Mouse (Mus musculus): ENCODE measurements at regions not wholly inside any gene's neighbourhood (a gene's known extent, or its start where the extent isn't known, plus 50 kb on each side); places are given as distances from the start of the nearest gene placed in this dataset.

DNA sequence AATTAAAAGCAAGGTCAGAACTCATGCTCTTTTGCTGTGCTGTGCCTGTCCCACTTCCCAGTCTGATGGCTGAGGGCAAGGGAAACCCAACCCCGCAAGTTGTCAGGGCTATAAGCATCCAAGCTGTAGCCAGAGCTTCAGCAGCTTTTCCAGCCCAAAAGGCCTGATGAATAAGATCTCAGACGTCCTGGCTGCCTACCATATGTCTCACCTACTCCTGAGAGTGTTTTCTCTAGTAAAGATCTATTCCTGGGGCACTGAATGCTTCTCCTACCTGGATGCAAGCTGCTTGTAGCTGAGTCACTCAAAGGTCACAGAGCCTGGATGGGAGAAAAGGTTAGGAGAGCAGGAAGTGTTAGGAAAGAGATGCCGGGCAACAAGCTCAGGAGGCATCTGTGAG lies 92.4 kb upstream of the Glrp1 start:
- Histone ChIP-seq H3K27ac (ENCODE audit: low read depth) (no peak overlapping the region), H3K27me3 (replicated peaks; ENCODE audit: control insufficient read depth, insufficient read depth, low read length) (no peaks in the 10 kb centered on the region), H3K4me2 (ENCODE audit: low read length) (no peak overlapping the region), H3K36me3 (ENCODE audit: control insufficient read depth, insufficient read depth, low read length) (no peaks in the 10 kb centered on the region), H3K9ac (ENCODE audit: low read length) (no peak overlapping the region), H3K9me3 (ENCODE audit: control insufficient read depth, low read length) (no peaks in the 10 kb centered on the region), H3K4me1 (replicated peaks; ENCODE audit: control insufficient read depth, insufficient read depth, low read length) (no peaks in the 10 kb centered on the region), H3K4me3 (ENCODE audit: low read depth, low read length) (no peak overlapping the region)
- WGBS: 67% methylated on average over 3 of the region's 3 CpGs
- ATAC-seq (replicated peaks; ENCODE audit: low FRiP score, low TSS enrichment, low read depth) (no peak), DNase-seq (ENCODE audit: low spot score) (no peak)

DNA sequence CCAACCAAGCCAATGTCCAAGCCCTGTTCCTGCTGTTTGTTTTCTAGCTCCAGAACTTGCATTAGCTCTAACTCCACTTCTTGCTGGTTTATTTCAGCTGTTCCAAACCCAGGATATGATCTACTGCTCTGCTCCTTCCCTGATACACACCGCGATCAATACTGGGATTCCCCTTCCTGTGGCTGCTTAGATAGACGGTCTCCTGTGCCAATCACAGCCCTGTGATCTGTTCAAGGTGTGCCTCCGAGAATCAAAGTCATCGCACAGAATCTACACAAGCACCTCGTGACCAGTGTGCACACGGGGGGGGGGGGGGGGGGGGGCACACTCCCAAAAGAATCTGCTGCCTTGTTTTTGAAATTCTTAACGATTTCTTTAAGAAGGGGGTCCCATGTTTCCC lies 91.9 kb upstream of the Glrp1 start:
- H3K4me3 ChIP-seq (ENCODE audit: low read depth, low read length): no peak overlapping the region
- no peaks in the 10 kb centered on the region for H3K4me1 ChIP-seq (replicated peaks; ENCODE audit: control insufficient read depth, insufficient read depth, low read length)
- H3K4me2 ChIP-seq (ENCODE audit: low read length): no peak overlapping the region
- H3K36me3 ChIP-seq (ENCODE audit: control insufficient read depth, insufficient read depth, low read length): no peaks in the 10 kb centered on the region
- no peak for ATAC-seq (replicated peaks; ENCODE audit: low FRiP score, low TSS enrichment, low read depth)
- no peak overlapping the region for H3K9ac ChIP-seq (ENCODE audit: low read length)
- H3K27me3 ChIP-seq (replicated peaks; ENCODE audit: control insufficient read depth, insufficient read depth, low read length): no peaks in the 10 kb centered on the region
- DNase-seq (ENCODE audit: low spot score): no peak
- H3K9me3 ChIP-seq (ENCODE audit: control insufficient read depth, low read length): no peaks in the 10 kb centered on the region
- H3K27ac ChIP-seq (ENCODE audit: low read depth): no peak overlapping the region
- 69% methylated on average over 8 of the region's 8 CpGs for WGBS

DNA sequence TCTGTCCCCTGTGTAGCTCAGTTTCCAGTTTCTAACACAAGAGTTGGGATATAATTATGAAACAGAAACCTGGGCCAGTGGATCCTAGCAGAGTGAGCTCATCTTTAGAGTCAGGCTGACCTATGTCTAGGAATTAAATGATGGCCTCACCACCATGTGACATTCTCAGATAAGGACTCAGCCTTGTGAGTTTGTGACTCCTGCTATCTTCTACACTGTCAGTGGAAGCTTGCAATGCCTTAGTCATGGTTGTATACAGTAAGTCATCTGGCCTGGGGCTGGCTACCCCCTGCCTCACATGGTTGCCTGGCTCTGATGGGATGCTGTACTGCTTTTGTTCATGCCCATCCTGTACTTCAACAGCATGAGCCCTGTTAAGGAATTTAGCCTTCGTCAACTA lies 90.3 kb upstream of the Glrp1 start:
- no peaks in the 10 kb centered on the region for H3K9me3 ChIP-seq (ENCODE audit: control insufficient read depth, low read length)
- WGBS: 72% methylated on average over 1 of the region's 1 CpGs
- no peak overlapping the region for H3K4me3 ChIP-seq (ENCODE audit: low read depth, low read length)
- no peaks in the 10 kb centered on the region for H3K4me1 ChIP-seq (replicated peaks; ENCODE audit: control insufficient read depth, insufficient read depth, low read length)
- no peak overlapping the region for H3K4me2 ChIP-seq (ENCODE audit: low read length)
- DNase-seq (ENCODE audit: low spot score) (no peak), ATAC-seq (replicated peaks; ENCODE audit: low FRiP score, low TSS enrichment, low read depth) (no peak)
- no peaks in the 10 kb centered on the region for H3K36me3 ChIP-seq (ENCODE audit: control insufficient read depth, insufficient read depth, low read length)
- H3K27ac ChIP-seq (ENCODE audit: low read depth): no peak overlapping the region
- H3K9ac ChIP-seq (ENCODE audit: low read length): no peak overlapping the region
- H3K27me3 ChIP-seq (replicated peaks; ENCODE audit: control insufficient read depth, insufficient read depth, low read length): no peaks in the 10 kb centered on the region

DNA sequence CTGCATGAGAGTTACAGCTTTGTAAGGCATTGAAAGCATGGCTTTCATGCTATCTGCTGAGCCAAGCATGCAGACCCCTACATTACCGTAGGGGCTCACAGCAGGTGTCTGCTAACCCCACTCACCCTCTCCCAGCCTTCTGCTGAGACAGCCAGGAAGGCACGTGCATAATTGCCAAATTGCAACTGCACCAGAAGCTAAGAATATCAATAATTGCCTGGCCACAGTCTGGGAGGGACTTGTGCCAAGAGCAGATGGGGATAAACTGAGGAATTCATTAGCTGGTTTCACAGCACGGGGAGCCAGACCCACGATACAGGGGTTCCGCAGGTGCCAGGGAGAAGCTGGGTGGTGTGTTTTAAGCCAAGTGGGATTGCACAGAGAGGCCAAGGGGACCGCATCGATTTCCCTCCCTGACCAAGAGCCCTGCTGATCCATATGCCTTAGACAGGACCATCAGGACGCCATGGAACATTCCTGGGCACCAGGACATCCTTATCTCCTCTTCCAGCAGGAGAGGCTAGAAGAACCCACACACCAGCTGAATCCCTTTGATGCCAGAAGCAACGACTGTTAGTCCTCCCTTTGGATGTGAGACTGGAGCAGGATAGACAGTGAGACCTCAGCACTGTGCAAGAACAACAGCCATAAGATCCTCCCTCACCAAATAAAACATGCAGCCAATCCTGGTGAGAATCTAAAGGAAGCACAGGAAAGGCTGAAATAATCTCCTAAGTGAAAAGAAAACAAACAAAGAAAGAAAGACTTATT lies 84.8 kb upstream of the Glrp1 start:
- Histone ChIP-seq H3K27me3 (replicated peaks; ENCODE audit: control insufficient read depth, insufficient read depth, low read length) (no peaks in the 10 kb centered on the region), H3K27ac (ENCODE audit: low read depth) (no peak overlapping the region), H3K4me1 (replicated peaks; ENCODE audit: control insufficient read depth, insufficient read depth, low read length) (no peaks in the 10 kb centered on the region), H3K4me3 (ENCODE audit: low read depth, low read length) (no peak overlapping the region), H3K36me3 (ENCODE audit: control insufficient read depth, insufficient read depth, low read length) (no peaks in the 10 kb centered on the region), H3K9ac (ENCODE audit: low read length) (no peak overlapping the region), H3K4me2 (ENCODE audit: low read length) (no peak overlapping the region), H3K9me3 (ENCODE audit: control insufficient read depth, low read length) (no peaks in the 10 kb centered on the region)
- ATAC-seq (replicated peaks; ENCODE audit: low FRiP score, low TSS enrichment, low read depth): no peak
- 54% methylated on average over 9 of the region's 9 CpGs for WGBS
- no peak for DNase-seq (ENCODE audit: low spot score)

DNA sequence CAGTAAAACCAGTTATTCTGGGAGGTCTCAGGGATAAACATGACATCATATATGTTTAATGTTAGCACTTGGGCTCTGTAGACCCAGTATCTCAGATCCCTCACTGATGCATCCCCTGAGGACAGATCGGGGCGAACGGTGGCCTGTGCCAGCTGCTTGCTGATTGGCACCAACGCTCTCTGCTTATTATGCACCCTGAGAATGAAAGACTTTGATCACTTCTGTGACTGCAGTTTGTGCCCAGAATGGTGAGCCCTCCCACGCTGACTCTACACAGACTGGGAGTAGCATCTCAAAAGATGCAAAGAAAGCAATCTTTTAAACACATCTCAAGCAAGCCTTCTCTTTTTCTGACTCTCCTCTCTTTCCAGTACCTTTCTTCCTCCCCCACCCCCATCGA lies 82.2 kb upstream of the Glrp1 start:
- WGBS: 85% methylated on average over 6 of the region's 6 CpGs

DNA sequence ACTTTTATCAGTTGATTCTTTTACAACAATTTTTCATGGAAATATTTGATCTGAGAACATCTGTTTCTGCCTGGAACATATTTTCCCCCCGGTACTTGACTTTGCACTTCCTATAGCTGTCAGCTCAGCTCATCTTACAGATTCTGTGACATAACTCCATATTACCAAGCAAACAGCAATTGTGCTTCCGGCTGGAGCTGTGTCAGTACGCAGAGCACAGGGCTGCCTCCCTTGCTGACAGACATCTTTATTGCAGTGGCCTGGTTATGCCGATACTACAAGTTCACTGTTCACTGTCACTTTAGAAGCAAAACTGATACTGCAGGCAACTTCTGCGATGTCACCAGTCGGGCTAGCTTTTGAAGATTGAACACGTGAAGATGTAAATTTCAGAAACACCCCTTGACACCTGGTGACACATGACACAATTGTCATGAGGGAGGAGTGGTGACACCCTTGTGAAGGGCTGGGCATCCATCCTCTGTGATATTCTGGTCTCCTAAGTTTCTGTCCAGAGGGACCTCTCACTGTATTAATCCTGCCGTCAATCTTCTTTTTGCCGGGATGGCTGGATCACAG lies 81.0 kb upstream of the Glrp1 start:
- Histone ChIP-seq H3K9me3 (ENCODE audit: control insufficient read depth, low read length) (no peaks in the 10 kb centered on the region), H3K4me3 (ENCODE audit: low read depth, low read length) (no peak overlapping the region), H3K27me3 (replicated peaks; ENCODE audit: control insufficient read depth, insufficient read depth, low read length) (no peaks in the 10 kb centered on the region), H3K9ac (ENCODE audit: low read length) (no peak overlapping the region), H3K4me1 (replicated peaks; ENCODE audit: control insufficient read depth, insufficient read depth, low read length) (0 out of 2 replicates have a peak, but pooled peaks cover 7% of the 10 kb centered on the region), H3K27ac (ENCODE audit: low read depth) (no peak overlapping the region), H3K36me3 (ENCODE audit: control insufficient read depth, insufficient read depth, low read length) (no peaks in the 10 kb centered on the region), H3K4me2 (ENCODE audit: low read length) (no peak overlapping the region)
- ATAC-seq (replicated peaks; ENCODE audit: low FRiP score, low TSS enrichment, low read depth): no peak
- WGBS: 34% methylated on average over 9 of the region's 9 CpGs
- DNase-seq (ENCODE audit: low spot score): no peak

More for the DNA sequence above, 82.2 kb upstream of the Glrp1 start:
- Histone ChIP-seq H3K27ac (ENCODE audit: low read depth) (no peak overlapping the region), H3K27me3 (replicated peaks; ENCODE audit: control insufficient read depth, insufficient read depth, low read length) (no peaks in the 10 kb centered on the region), H3K4me2 (ENCODE audit: low read length) (no peak overlapping the region), H3K4me3 (ENCODE audit: low read depth, low read length) (no peak overlapping the region), H3K36me3 (ENCODE audit: control insufficient read depth, insufficient read depth, low read length) (no peaks in the 10 kb centered on the region), H3K9me3 (ENCODE audit: control insufficient read depth, low read length) (no peaks in the 10 kb centered on the region), H3K4me1 (replicated peaks; ENCODE audit: control insufficient read depth, insufficient read depth, low read length) (0 out of 2 replicates have a peak, but pooled peaks cover 1% of the 10 kb centered on the region), H3K9ac (ENCODE audit: low read length) (no peak overlapping the region)
- DNase-seq (ENCODE audit: low spot score): no peak
- ATAC-seq (replicated peaks; ENCODE audit: low FRiP score, low TSS enrichment, low read depth): no peak

DNA sequence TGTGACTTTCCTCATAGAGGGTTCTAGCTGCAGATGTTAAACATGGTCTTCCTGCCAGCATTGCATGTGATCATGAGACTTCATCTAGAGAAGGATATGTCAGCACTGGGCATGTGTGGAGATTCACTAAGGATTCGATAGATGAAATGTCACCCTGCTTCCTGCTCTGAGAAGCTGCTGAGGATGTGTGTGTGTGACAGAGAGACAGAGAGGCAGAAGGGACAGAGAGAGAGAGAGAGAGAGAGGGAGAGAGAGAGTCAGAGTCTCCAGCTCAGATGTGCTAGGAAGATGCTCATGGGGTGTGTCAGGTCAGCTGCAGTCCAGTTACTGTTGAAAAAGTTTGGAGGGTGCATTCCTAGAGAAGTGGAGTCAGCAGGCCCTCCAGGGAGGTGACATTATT lies 78.9 kb upstream of the Glrp1 start:
- 77% methylated on average over 1 of the region's 1 CpGs for WGBS
- no peak overlapping the region for H3K27ac ChIP-seq (ENCODE audit: low read depth)
- no peak for DNase-seq (ENCODE audit: low spot score)
- no peaks in the 10 kb centered on the region for H3K9me3 ChIP-seq (ENCODE audit: control insufficient read depth, low read length)
- no peak overlapping the region for H3K9ac ChIP-seq (ENCODE audit: low read length)
- H3K27me3 ChIP-seq (replicated peaks; ENCODE audit: control insufficient read depth, insufficient read depth, low read length): no peaks in the 10 kb centered on the region
- H3K36me3 ChIP-seq (ENCODE audit: control insufficient read depth, insufficient read depth, low read length): no peaks in the 10 kb centered on the region
- no peak overlapping the region for H3K4me3 ChIP-seq (ENCODE audit: low read depth, low read length)
- ATAC-seq (replicated peaks; ENCODE audit: low FRiP score, low TSS enrichment, low read depth): no peak
- 0 out of 2 replicates have a peak, but pooled peaks cover 7% of the 10 kb centered on the region for H3K4me1 ChIP-seq (replicated peaks; ENCODE audit: control insufficient read depth, insufficient read depth, low read length)
- no peak overlapping the region for H3K4me2 ChIP-seq (ENCODE audit: low read length)

DNA sequence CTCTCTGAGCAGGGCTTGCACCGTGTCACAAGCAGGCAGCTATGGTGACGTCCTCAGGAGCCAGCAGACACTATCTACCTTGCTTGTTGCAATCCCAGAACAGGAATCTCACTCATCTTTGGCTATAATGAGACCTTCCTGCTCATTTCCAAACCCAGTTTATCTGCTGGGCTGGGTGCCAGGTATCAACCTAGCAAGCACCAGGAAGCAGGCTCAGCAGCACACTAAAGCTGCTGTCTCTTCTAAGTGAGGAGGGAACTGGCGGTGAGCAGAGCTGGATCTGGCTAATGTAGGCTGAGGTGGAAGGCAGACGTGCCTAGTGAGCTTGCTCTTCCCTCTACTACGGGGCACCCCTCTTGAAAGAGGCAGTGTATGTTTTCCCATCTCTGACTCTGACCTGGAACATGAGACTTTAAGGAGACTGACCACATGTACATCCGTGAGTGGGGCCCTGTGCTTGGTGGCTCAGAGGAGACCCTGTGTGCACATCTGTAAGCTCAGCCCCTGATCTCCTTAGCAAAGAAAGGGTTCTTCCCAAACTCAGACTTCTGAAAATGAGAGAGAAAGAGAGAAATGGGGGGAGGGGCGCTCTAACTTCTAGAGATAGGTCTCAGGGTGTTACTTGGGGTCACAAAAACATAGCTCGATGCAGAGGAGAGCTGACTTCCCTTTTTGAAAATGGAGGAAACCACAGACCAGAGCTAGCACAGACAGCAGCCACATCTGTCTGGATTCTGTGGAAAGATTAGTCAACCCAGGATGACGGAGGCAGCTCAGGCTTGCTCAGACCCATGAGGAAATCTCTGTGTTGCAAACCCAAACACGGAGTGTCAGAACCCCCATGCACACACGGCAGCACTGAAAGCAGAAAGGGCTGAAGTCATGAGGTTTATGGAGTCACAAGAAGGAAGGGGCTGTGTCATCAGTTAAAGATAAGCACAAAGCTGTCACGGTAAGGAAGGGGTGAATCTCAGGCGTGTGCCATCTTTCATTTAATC lies 77.3 kb upstream of the Glrp1 start:
- H3K27me3 ChIP-seq (replicated peaks; ENCODE audit: control insufficient read depth, insufficient read depth, low read length): no peaks in the 10 kb centered on the region
- H3K36me3 ChIP-seq (ENCODE audit: control insufficient read depth, insufficient read depth, low read length): no peaks in the 10 kb centered on the region
- DNase-seq (ENCODE audit: low spot score): no peak
- no peak for ATAC-seq (replicated peaks; ENCODE audit: low FRiP score, low TSS enrichment, low read depth)
- no peak overlapping the region for H3K4me2 ChIP-seq (ENCODE audit: low read length)
- H3K4me1 ChIP-seq (replicated peaks; ENCODE audit: control insufficient read depth, insufficient read depth, low read length): 0 out of 2 replicates have a peak, but pooled peaks cover 7% of the 10 kb centered on the region
- H3K4me3 ChIP-seq (ENCODE audit: low read depth, low read length): no peak overlapping the region
- no peak overlapping the region for H3K27ac ChIP-seq (ENCODE audit: low read depth)
- H3K9ac ChIP-seq (ENCODE audit: low read length): no peak overlapping the region
- no peaks in the 10 kb centered on the region for H3K9me3 ChIP-seq (ENCODE audit: control insufficient read depth, low read length)
- 64% methylated on average over 13 of the region's 13 CpGs for WGBS
